Mouse (Mus musculus) C2C12 (cell line): Measurements from ENCODE around the gene Adamtsl5. TPM values are rescaled to one million over a fixed set of nuclear protein-coding genes. Genes with fewer than 3 reads are reported as not detected.

Experiments
- H3K27me3 ChIP-seq: one replicate; pipeline ENCODE4 v1.6.1; 2011; ENCODE audit not compliant: control insufficient read depth, insufficient read depth, insufficient read length
- H3K36me3 ChIP-seq: one replicate; pipeline ENCODE4 v1.6.1; 2011; ENCODE audit not compliant: control insufficient read depth, insufficient read depth
- H3K4me3 ChIP-seq: one replicate; pipeline ENCODE4 v1.5.1; 2011; ENCODE audit warnings: mild to moderate bottlenecking, control low read depth; ENCODE audit not compliant: poor library complexity, insufficient read depth, severe bottlenecking
- H3K79me2 ChIP-seq: one replicate; pipeline ENCODE4 v1.6.1; 2011; ENCODE audit not compliant: control insufficient read depth, insufficient read depth
- H3K79me3 ChIP-seq: one replicate; pipeline ENCODE4 v1.6.1; 2011; ENCODE audit warnings: low read depth, control low read depth
- H3ac ChIP-seq: one replicate; pipeline ENCODE3; 2011; ENCODE audit warnings: low read depth; ENCODE audit not compliant: control insufficient read depth, insufficient read length
- CEBPB ChIP-seq: IDR thresholded peaks from one replicate; pipeline ENCODE4 v1.6.1; 2011; ENCODE audit warnings: low read depth, mild to moderate bottlenecking, control low read depth, moderate library complexity
- CTCF ChIP-seq: IDR thresholded peaks from one replicate; pipeline ENCODE4 v1.5.1; 2011; ENCODE audit not compliant: control insufficient read depth, insufficient read depth, insufficient read length
- FOSL1 ChIP-seq: IDR thresholded peaks from one replicate; pipeline ENCODE4 v1.8.0; 2011; ENCODE audit warnings: mild to moderate bottlenecking, low read length; ENCODE audit not compliant: poor library complexity, insufficient read depth, severe bottlenecking
- MAX ChIP-seq: IDR thresholded peaks from one replicate; pipeline ENCODE4 v1.6.1; 2011; ENCODE audit warnings: mild to moderate bottlenecking, control low read depth
- MYOD1 ChIP-seq: IDR thresholded peaks from one replicate; pipeline ENCODE4 v1.6.1; 2011; ENCODE audit warnings: low read depth; ENCODE audit not compliant: control insufficient read depth, insufficient read length
- MYOG ChIP-seq: IDR thresholded peaks from one replicate; pipeline ENCODE4 v1.6.1; 2011; ENCODE audit not compliant: control insufficient read depth, insufficient read length; ENCODE audit errors: extremely low read depth
- USF1 ChIP-seq: IDR thresholded peaks from one replicate; pipeline ENCODE4 v1.6.1; 2011; ENCODE audit warnings: low read depth, mild to moderate bottlenecking, control low read depth, moderate library complexity
- polyA plus RNA-seq: library from polyadenylated mRNA; unstranded; fragments of >200 nt; fragmentation: generic; extraction: Trizol; gene quantifications from one replicate; pipeline ENCODE4 v1.2.1, GENCODE M21; 2012; ENCODE audit warnings: missing spikeins

Adamtsl5 gene
- polyA plus RNA-seq, 1 experiment: 18.3 TPM

DNA sequence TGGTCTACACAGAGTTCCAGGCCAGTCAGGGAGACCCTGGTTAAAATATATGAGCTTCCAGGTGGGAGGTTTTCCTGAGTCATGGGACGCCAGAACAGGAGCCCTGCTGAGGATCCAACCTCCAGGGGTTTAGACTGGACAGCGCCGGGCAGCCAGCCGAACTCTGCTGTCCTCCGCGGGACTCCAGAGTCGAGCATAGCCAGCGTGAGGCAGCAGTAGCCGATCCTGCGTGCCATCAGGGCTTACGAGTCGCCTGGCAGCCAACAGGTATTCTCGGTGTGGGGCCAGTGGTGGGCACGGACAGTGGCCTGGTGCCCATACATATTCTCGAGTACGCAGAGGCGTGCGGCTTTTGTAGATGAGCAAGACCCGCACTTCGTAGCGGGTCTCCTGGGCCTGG, 7.2 kb downstream of the Adamtsl5 start:
- H3K79me2 ChIP-seq: no peaks in the 10 kb centered on the region
- no peaks in the 10 kb centered on the region for H3K36me3 ChIP-seq
- H3K4me3 ChIP-seq: no peak overlapping the region
- no peaks in the 10 kb centered on the region for H3K27me3 ChIP-seq
- no peak overlapping the region for H3ac ChIP-seq
- H3K79me3 ChIP-seq: no peaks in the 10 kb centered on the region
- TF ChIP-seq MAX (no peak), MYOD1 (no peak), CTCF (no peak), CEBPB (no peak), USF1 (no peak), MYOG (no peak), FOSL1 (no peak)

DNA sequence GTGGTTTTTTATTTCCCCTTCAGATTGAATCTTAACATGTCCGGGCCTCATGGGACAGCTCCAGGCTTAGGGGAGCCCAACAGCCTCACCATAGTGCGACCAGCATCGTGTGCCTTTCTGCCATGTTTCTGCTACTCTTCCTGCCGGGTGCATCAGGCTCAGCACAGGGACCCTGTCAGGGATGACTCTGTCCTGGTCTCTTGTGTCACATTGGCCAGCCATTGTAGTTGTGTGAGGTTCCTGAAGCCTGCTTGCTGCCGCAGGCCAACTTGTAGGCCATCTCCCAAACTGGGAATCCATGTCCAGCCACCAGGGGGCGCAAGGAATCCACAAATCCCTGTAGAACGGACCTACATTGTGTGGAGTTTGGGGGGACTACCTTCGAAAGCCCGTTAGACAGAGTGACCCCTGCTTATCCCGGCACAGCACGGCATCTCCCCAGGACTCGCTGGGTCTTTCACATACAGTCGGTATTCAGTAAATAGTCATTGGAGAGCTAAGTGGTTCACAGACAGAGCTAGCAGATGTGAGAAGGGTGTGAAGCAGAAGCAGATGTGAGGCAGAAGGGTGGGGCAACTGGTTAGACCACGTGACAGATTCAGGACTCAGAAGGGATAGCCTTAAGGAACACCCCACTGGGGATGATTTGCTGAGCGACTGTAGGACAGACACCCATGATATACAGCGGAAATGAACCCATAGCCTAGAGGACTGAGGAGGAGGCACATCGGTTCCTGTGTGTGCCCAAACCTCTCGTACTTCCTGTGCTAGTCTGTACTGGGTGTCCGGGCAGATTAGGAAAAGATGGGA, 8.1 kb downstream of the Adamtsl5 start:
- TF ChIP-seq USF1 (peak; percentile 87), CEBPB (no peak), CTCF (peak; percentile 77), MYOD1 (no peak), FOSL1 (no peak), MAX (no peak), MYOG (no peak)
- no peak overlapping the region for H3K4me3 ChIP-seq

DNA sequence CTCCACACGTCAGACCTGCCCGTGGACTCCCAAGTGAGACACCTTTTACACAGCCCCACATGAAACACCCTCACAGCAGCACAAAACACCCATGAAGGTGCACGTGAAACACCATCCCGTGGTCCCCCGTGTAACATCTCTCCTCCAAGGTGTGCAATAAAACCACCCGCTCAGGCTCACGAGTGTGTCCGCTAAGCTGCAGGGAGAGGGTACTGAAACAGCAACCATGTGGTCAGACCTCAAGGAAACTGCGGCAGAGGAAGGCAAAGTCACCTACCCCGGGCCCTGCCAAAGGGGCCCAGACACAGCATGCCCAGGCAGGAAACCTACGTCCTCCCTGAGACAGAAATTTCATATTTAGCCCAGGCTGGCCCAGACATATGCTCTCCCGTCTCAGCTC, 11.9 kb downstream of the Adamtsl5 start:
- no peaks in the 10 kb centered on the region for H3K79me3 ChIP-seq
- no peaks in the 10 kb centered on the region for H3K27me3 ChIP-seq
- H3K79me2 ChIP-seq: no peaks in the 10 kb centered on the region
- TF ChIP-seq MYOD1 (no peak), FOSL1 (no peak), CEBPB (no peak), MYOG (no peak), CTCF (no peak), MAX (no peak), USF1 (no peak)
- H3K36me3 ChIP-seq: no peaks in the 10 kb centered on the region
- H3ac ChIP-seq: no peak overlapping the region
- no peak overlapping the region for H3K4me3 ChIP-seq

More for the DNA sequence above, 8.1 kb downstream of the Adamtsl5 start:
- H3K79me2 ChIP-seq: no peaks in the 10 kb centered on the region
- no peaks in the 10 kb centered on the region for H3K27me3 ChIP-seq
- H3K79me3 ChIP-seq: no peaks in the 10 kb centered on the region
- no peak overlapping the region for H3ac ChIP-seq
- H3K36me3 ChIP-seq: no peaks in the 10 kb centered on the region

DNA sequence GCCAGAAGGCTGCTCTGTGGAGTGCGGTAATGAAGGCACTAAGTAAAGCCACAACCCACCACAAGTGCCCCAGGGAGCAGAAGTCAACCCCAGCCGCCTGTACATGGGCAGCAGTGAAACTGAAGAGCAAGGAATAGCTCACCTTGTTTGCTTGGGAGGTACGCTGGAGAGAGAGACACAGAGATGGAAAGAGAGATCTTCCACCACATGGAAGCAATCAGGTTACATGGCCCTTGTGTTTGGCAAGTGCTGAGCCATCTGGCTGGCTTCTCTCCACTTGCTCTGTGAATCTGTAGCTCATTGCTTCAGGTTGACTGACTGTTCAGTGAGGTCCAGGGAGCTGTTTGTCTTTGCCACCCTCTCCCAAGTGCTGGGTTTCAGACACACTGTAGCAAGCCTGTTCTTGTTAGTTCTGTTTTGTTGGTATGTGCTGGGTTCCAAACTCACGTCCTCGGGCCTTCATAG, 15.7 kb downstream of the Adamtsl5 start:
- Histone ChIP-seq H3K36me3 (no peaks in the 10 kb centered on the region), H3K27me3 (no peaks in the 10 kb centered on the region), H3K79me3 (no peaks in the 10 kb centered on the region), H3K79me2 (no peaks in the 10 kb centered on the region), H3K4me3 (no peak overlapping the region), H3ac (no peak overlapping the region)
- TF ChIP-seq MYOG: no peak
- no peak for TF ChIP-seq MYOD1
- TF ChIP-seq CEBPB: no peak
- TF ChIP-seq MAX: no peak
- TF ChIP-seq CTCF: no peak
- TF ChIP-seq USF1: no peak
- TF ChIP-seq FOSL1: no peak

DNA sequence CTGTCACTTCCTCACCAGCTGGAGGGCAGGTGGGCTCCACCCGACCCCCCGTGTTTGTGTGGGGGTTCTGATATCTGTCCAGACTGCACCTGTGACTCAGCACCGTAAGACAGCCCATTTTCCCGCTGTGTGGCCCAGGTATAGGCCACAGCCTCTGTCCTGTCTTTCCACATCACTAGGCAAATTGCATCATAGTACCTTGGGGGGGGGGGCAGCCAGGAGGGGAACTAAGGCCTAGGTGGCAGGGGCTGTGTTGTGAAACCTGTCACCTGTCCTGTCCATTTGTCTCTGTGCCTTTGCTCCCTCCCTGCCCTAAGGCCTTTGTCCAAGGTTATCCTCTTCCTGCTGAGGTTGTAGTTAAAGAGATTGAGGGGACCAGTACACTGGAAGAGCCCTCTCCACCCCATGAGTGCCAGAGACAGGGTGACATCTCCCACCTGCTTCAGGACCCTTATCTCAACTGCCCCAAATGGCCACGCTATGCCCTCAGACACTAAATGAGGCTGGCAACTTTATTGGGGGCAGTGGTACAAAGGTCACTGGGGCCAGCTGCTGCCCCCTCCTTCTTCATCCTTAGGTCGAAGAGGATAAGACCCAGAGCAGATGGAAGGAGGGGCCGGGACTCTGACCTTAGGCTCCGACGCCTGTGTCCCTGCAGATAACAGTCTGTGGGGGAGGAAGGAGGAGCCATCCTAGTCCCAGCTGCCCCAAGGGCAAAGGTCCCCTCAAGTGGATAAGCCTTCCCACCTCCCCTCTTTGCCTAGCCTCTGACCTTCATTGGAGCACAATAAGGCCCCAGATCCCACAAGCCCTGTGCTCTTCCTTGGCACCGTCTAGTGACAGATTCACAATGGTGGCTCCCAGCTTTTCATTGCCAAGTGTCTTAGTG, 16.3 kb downstream of the Adamtsl5 start:
- Histone ChIP-seq H3K79me2 (no peaks in the 10 kb centered on the region), H3ac (no peak overlapping the region), H3K27me3 (no peaks in the 10 kb centered on the region), H3K4me3 (no peak overlapping the region), H3K36me3 (no peaks in the 10 kb centered on the region), H3K79me3 (no peaks in the 10 kb centered on the region)
- no peak for TF ChIP-seq CTCF
- TF ChIP-seq MYOG: no peak
- TF ChIP-seq MYOD1: no peak

DNA sequence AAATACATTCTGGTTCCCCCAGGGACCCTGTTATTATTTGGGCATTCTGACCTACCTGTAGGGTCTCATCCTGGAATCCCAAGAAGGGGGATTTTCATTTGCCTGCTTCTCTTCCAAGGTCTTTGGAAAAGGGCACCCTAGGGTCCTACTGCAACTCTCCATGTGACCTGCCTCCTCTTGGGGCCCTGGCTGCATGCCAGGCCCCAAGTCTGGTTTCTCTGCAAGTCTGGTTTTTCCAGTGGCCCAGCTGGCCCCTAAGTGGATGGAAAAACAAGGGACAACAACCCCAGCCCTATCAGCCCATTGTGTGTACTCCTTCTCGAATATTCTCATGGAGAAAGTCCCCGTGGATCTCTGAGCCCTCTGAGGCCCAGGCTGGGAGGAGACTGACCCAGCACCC, 17.3 kb downstream of the Adamtsl5 start:
- Histone ChIP-seq H3K79me3 (no peaks in the 10 kb centered on the region), H3K27me3 (no peaks in the 10 kb centered on the region), H3K79me2 (no peaks in the 10 kb centered on the region), H3K4me3 (no peak overlapping the region), H3ac (no peak overlapping the region), H3K36me3 (no peaks in the 10 kb centered on the region)
- TF ChIP-seq CEBPB: no peak
- no peak for TF ChIP-seq MAX
- no peak for TF ChIP-seq MYOG
- TF ChIP-seq CTCF: no peak
- no peak for TF ChIP-seq MYOD1
